Mouse (Mus musculus) heart, embryonic 16.5 days (tissue): ENCODE data around the gene Exoc7. TPM values are rescaled to one million over a fixed set of nuclear protein-coding genes. Genes with fewer than 3 reads are reported as not detected.

Experiments
- ATAC-seq: fragments of 200-750 bp; cut with Nextera tagmentation; replicated peaks from 2 replicates; pipeline ENCODE4 v1.8.0; 2017; ENCODE audit warnings: moderate number of reproducible peaks; ENCODE audit not compliant: insufficient read depth, low FRiP score; ENCODE audit errors: extremely low read depth
- H3K27ac ChIP-seq: fragments of 300-500 bp; sonication (generic); 2 replicates; pipeline ENCODE4 v1.5.1; 2014; ENCODE audit warnings: mild to moderate bottlenecking, low read length, control low read depth, moderate library complexity
- H3K27me3 ChIP-seq: fragments of 300-500 bp; sonication (generic); 2 replicates; pipeline ENCODE4 v1.6.1; 2014; ENCODE audit warnings: low read length, mixed read lengths; ENCODE audit not compliant: control insufficient read depth, insufficient read depth
- H3K36me3 ChIP-seq: fragments of 300-500 bp; sonication (generic); 2 replicates; pipeline ENCODE4 v1.6.1; 2014; ENCODE audit not compliant: control insufficient read depth, insufficient read depth
- H3K4me1 ChIP-seq: fragments of 300-500 bp; sonication (generic); 2 replicates; pipeline ENCODE4 v1.6.1; 2014; ENCODE audit warnings: low read length, mixed read lengths; ENCODE audit not compliant: control insufficient read depth, insufficient read depth
- H3K4me2 ChIP-seq: fragments of 300-500 bp; sonication (generic); 2 replicates; pipeline ENCODE4 v1.6.1; 2014; ENCODE audit warnings: low read depth, mild to moderate bottlenecking, control low read depth, low read length
- H3K4me3 ChIP-seq: fragments of 300-500 bp; sonication (generic); 2 replicates; pipeline ENCODE4 v1.5.1; 2014; ENCODE audit warnings: mild to moderate bottlenecking, control low read depth, low read length
- H3K9ac ChIP-seq: fragments of 300-500 bp; sonication (generic); 2 replicates; pipeline ENCODE4 v1.6.1; 2014; ENCODE audit warnings: low read length, control low read depth
- H3K9me3 ChIP-seq: fragments of 300-500 bp; sonication (generic); replicated peaks from 2 replicates; pipeline ENCODE4 v1.6.1; 2016; ENCODE audit warnings: low read length; ENCODE audit not compliant: control insufficient read depth
- WGBS: fragments of 180-500 bp; shearing (Covaris S2); extraction: QIAGEN DNeasy Blood & Tissue Kit; methylation state at CpG from one replicate; pipeline ENCODE4 v1.1.7; 2014; 5-methylcytosine and 5-hydroxymethylcytosine counted together
- polyA plus RNA-seq: library from polyadenylated mRNA; unstranded; fragments of >200 nt; fragmentation: Nextera tagmentation; extraction: Ambion mirVana; gene quantifications from 2 replicates; pipeline ENCODE4 v1.2.1, GENCODE M21; 2015

Gene Exoc7
- polyA plus RNA-seq, result 50.2 and 54.6 TPM in 2 replicates

GRCm38 (mm10) chr11:116307019-116307725 is at the start of gene Exoc7:
Exoc7 (minus strand) TSS chr11:116307233.
- Histone ChIP-seq H3K9ac (peak within 1 kb of the TSS; percentile 85), H3K4me1 (peaks cover 8% of the 10 kb centered on the region), H3K27me3 (no peaks in the 10 kb centered on the region), H3K4me3 (peak within 1 kb of the TSS; percentile 77), H3K4me2 (peak within 1 kb of the TSS; percentile 95), H3K27ac (peak within 1 kb of the TSS; percentile 47; the same call in 1 of the 2 replicates), H3K36me3 (peaks cover 26% of the 10 kb centered on the region), H3K9me3 (0 out of 2 replicates have a peak, but pooled peaks cover 3% of the 10 kb centered on the region)
- ATAC-seq, result no peak
- 81% methylated on average over 10 of the region's 10 CpGs for WGBS

GRCm38 (mm10) chr11:116354521-116354920 is 47.5 kb upstream of the Exoc7 start:
- peaks cover 6% of the 10 kb centered on the region for H3K36me3 ChIP-seq
- ATAC-seq, result no peak; the same call in 1 of the 2 replicates
- no peak overlapping the region; the same call in 1 of the 2 replicates for H3K27ac ChIP-seq
- H3K4me1 ChIP-seq, result no peaks in the 10 kb centered on the region
- H3K27me3 ChIP-seq, result no peaks in the 10 kb centered on the region
- 47% methylated on average over 17 of the region's 17 CpGs for WGBS
- no peak overlapping the region for H3K9ac ChIP-seq
- peaks cover 4% of the 10 kb centered on the region for H3K9me3 ChIP-seq
- H3K4me2 ChIP-seq, result no peak overlapping the region
- H3K4me3 ChIP-seq, result no peak overlapping the region

- 79% methylated on average over 8 of the region's 8 CpGs for WGBS
- H3K4me1 ChIP-seq, result no peaks in the 10 kb centered on the region
- no peak for ATAC-seq
- H3K9ac ChIP-seq, result no peak overlapping the region
- H3K9me3 ChIP-seq, result peaks cover 4% of the 10 kb centered on the region
- peaks cover 3% of the 10 kb centered on the region for H3K36me3 ChIP-seq
- no peak overlapping the region for H3K4me3 ChIP-seq
- no peak overlapping the region; the same call in 1 of the 2 replicates for H3K27ac ChIP-seq
- H3K27me3 ChIP-seq, result no peaks in the 10 kb centered on the region
- H3K4me2 ChIP-seq, result no peak overlapping the region
These were observed 46.5 kb upstream of the Exoc7 start for GRCm38 (mm10) chr11:116353535-116353934.

DNA sequence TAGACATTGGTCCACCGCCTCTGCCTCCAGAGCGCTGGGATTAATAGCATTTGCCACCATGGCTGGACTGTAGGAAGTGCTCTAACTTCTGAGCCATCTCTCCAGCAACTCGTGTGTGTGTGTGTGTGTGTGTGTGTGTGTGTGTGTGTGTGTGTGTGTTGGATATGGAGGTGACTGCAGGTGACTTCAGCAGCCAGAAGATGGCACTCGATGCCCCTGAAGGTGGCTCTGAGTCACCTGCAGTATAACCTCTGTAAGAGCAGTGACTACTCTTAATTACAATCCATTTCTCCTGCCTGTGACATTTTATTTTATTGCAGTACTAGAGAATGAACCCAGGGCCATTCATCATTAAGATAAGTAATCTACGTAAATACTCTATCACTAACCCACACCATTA is 44.3 kb upstream of the Exoc7 start:
- H3K36me3 ChIP-seq, result peaks cover 3% of the 10 kb centered on the region
- peaks cover 4% of the 10 kb centered on the region for H3K9me3 ChIP-seq
- no peak overlapping the region for H3K9ac ChIP-seq
- no peak overlapping the region for H3K4me2 ChIP-seq
- H3K4me1 ChIP-seq, result no peaks in the 10 kb centered on the region
- 88% methylated on average over 5 of the region's 5 CpGs for WGBS
- no peak overlapping the region for H3K27ac ChIP-seq
- no peak for ATAC-seq
- no peak overlapping the region for H3K4me3 ChIP-seq
- no peaks in the 10 kb centered on the region for H3K27me3 ChIP-seq

- Histone ChIP-seq H3K4me3 (no peak overlapping the region), H3K36me3 (no peaks in the 10 kb centered on the region; the same call in 1 of the 2 replicates), H3K27ac (no peak overlapping the region), H3K4me1 (no peaks in the 10 kb centered on the region), H3K4me2 (no peak overlapping the region), H3K27me3 (no peaks in the 10 kb centered on the region), H3K9me3 (no peaks in the 10 kb centered on the region), H3K9ac (no peak overlapping the region)
- WGBS, result 41% methylated on average over 5 of the region's 5 CpGs
- no peak for ATAC-seq
These were observed 40.9 kb upstream of the Exoc7 start for GRCm38 (mm10) chr11:116347955-116348354.

DNA sequence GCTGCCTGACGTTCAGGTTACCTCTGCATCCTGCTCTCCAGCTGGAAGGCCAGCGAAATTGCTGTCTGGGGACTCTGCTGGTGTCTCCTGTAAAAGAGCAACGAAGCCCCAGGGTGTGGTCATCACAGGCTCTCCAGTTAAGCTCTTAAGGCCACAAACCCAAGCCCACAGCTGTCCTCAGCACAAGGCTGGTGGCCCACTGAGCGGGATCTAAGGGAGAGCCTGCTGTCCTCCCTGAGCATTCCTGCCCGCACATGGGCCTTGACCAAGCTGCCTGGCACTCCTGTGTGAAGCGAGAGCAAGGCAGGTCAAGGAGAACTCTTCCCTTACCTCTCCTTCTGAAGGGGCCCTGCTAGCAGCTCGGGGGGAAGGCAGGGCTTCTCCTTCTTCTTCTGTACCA is 40.0 kb upstream of the Exoc7 start:
- WGBS, result 83% methylated on average over 7 of the region's 7 CpGs
- H3K9ac ChIP-seq, result no peak overlapping the region
- no peak overlapping the region for H3K27ac ChIP-seq
- no peak overlapping the region for H3K4me3 ChIP-seq
- no peak for ATAC-seq
- no peaks in the 10 kb centered on the region for H3K9me3 ChIP-seq
- H3K36me3 ChIP-seq, result no peaks in the 10 kb centered on the region; the same call in 1 of the 2 replicates
- H3K4me1 ChIP-seq, result no peaks in the 10 kb centered on the region
- H3K4me2 ChIP-seq, result no peak overlapping the region
- no peaks in the 10 kb centered on the region for H3K27me3 ChIP-seq

DNA sequence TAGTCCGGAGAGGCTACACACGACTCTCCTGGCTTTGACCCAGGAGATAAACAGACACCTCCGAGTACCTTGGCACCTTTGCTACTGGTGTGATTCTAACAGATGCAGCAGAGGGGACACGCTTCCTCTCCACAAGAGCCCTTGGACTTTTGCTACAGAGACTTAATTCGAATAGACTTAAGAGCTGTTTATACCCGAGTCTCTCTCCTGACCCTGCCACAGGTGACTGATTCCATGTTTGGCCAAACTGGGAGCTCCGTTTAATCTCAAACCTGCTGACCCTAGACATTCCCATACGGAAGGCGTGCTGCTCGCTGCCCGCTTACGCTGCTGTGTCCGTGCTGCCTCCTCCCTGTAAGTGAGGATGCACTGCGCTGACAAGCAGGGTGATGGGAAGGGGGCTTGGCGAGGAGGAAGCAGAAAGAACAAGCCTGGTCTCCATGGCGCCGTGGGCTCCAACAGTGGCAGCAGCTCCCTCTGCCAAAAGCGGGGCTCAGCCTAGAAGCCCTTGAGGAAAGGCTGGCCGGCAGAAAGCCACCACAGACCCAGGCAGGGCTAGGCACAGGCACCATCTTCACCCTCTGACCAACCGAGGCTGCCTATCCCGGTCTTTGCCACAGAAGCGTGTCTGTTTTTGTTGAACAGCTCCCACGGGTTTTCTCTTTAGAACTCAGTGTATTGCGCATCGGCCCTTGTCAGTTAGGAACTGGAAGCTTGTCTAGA is 35.2 kb upstream of the Exoc7 start:
- Histone ChIP-seq H3K27me3 (no peaks in the 10 kb centered on the region), H3K9me3 (no peaks in the 10 kb centered on the region)

GRCm38 (mm10) chr11:116337531-116337930 is 30.5 kb upstream of the Exoc7 start:
- ATAC-seq, result no peak

More for the DNA sequence above, 35.2 kb upstream of the Exoc7 start:
- Histone ChIP-seq H3K4me2 (no peak overlapping the region), H3K9ac (no peak overlapping the region), H3K4me3 (no peak overlapping the region), H3K4me1 (no peaks in the 10 kb centered on the region), H3K36me3 (no peaks in the 10 kb centered on the region; the same call in 1 of the 2 replicates), H3K27ac (no peak overlapping the region)
- ATAC-seq, result no peak
- 61% methylated on average over 25 of the region's 25 CpGs for WGBS

DNA sequence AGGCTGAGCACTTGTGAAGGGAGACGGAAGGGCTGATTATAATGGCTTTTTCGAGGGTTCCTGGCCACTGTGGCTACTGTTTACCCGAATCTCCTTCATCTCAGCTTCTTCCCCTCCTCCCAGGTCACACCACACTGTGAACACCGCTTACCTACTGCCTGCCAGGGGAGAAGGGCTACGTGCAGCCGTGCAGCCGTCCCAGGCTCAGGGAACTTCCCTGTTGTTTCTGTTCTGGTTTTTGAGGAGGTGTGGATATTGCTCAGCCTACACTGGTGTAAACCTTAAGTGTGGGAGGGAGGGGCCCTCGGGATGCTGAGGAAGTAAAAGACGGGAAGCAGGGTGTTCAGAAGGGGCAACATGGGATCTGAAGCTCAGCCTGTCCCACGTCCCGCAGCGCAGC is 30.0 kb upstream of the Exoc7 start:
- Histone ChIP-seq H3K9me3 (no peaks in the 10 kb centered on the region), H3K4me1 (peaks cover 5% of the 10 kb centered on the region), H3K4me3 (no peak overlapping the region), H3K9ac (no peak overlapping the region), H3K27me3 (peaks cover 23% of the 10 kb centered on the region), H3K27ac (no peak overlapping the region), H3K36me3 (no peaks in the 10 kb centered on the region), H3K4me2 (no peak overlapping the region)
- WGBS, result 56% methylated on average over 12 of the region's 12 CpGs
- ATAC-seq, result no peak

More at GRCm38 (mm10) chr11:116337531-116337930, 30.5 kb upstream of the Exoc7 start:
- Histone ChIP-seq H3K27me3 (peaks cover 23% of the 10 kb centered on the region), H3K9ac (no peak overlapping the region), H3K4me3 (no peak overlapping the region), H3K4me1 (peaks cover 5% of the 10 kb centered on the region), H3K4me2 (no peak overlapping the region), H3K27ac (no peak overlapping the region), H3K9me3 (no peaks in the 10 kb centered on the region), H3K36me3 (no peaks in the 10 kb centered on the region)
- 76% methylated on average over 6 of the region's 6 CpGs for WGBS
